Mouse (Mus musculus): Measurements from ENCODE around the gene Prr5. TPM values are rescaled to one million over a fixed set of nuclear protein-coding genes. Genes with fewer than 3 reads are reported as not detected.

Gene Prr5
- polyA plus RNA-seq, 1 experiment from 2014 or later, result 35.0 TPM

DNA sequence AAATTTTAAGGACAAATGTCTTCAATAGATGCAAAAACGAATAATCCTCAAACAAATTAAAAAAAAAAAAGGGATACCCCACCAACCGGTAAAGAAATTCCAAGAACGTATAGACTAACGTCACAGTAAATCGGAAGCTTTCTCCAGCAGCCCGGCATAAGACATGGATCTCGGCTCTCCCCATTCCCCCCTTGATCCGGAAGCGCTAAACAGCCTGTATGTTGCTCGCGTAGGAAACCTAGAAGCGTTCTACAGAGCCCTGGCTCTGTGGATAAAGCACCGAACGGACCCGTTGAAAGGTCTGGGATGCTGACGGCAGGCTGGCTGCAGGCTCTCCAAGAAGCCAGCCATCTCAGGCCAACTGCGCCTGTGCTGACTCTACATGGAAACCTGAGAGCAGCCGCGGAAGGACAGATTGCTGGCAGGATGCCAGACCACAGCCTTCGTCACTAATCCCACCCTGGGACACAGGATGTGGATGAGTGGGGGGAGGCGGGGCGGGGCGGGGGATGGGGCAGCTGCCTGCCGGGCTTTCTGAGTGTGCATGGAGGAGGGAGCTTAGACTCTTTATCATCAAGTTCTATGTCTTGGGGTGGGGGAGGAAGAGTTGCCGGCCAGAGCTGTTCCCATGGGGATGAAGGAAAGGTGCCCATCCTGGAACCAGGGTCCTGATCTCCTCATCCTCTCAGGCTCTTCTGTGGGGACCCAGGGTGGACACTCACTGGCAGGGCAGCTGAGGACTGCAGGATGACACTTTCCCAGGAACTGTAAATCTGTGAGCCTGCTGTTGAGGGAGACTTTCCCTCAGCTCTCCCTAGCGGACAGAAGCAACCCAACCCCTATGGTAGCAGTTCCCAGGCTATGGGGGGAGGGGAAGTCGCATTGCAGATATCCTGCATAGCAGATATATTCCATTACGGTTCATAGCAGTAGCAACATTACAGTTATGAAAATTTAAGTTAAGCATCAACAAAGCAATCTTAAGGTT, 15.1 kb upstream of the Prr5 start:
- Histone ChIP-seq H3K4me2 (ENCODE audit: low read length) (peak overlapping the region; percentile 57), H3K27ac (peak overlapping the region; percentile 89), H3K36me3 (ENCODE audit: insufficient read depth, low read length) (no peaks in the 10 kb centered on the region), H3K9ac (ENCODE audit: low read depth, low read length) (peak overlapping the region; percentile 46), H3K27me3 (ENCODE audit: insufficient read depth, low read length) (no peaks in the 10 kb centered on the region), H3K4me1 (replicated peaks; ENCODE audit: insufficient read depth, low read length) (peaks cover 3% of the 10 kb centered on the region; the same call in 1 of the 2 replicates), H3K4me3 (replicated peaks; ENCODE audit: low read depth, low read length) (peak overlapping the region; percentile 24), H3K9me3 (replicated peaks; ENCODE audit: low read length) (no peaks in the 10 kb centered on the region)
- DNase-seq (ENCODE audit: low spot score) (peak; percentile 96), ATAC-seq (replicated peaks; ENCODE audit: low FRiP score, low read depth) (peak; percentile 90)
- peak; percentile 57 for TF ChIP-seq CTCF (IDR thresholded peaks at IDR 0.05; ENCODE audit: low read depth)
- 4% methylated on average over 25 of the region's 28 CpGs for WGBS

DNA sequence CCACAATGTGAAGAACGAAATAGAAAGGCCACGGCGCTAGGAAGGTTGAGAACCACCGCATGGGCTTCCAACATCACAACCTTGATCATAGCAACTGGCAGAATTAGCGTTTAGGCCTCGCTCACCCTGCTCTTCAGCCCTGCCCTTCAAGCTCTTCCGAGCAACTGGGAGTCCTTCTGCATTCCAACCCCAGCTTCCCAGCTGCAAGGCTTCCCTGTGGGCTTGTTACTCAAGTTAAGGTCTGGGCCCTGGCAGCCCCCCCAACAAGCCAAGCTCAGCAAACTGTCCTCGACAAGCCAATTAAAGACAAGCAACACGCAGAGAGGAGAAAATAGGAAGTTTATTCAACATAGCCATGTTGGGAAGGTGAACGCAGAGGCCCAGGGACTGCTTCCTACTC, 14.4 kb upstream of the Prr5 start:
- DNase-seq (ENCODE audit: low spot score) (peak; percentile 53), ATAC-seq (replicated peaks; ENCODE audit: low FRiP score, low read depth) (no peak)
- Histone ChIP-seq H3K9me3 (replicated peaks; ENCODE audit: low read length) (no peaks in the 10 kb centered on the region), H3K4me2 (ENCODE audit: low read length) (peak overlapping the region; percentile 57; the same call in 1 of the 2 replicates), H3K4me1 (replicated peaks; ENCODE audit: insufficient read depth, low read length) (peaks cover 3% of the 10 kb centered on the region; the same call in 1 of the 2 replicates), H3K36me3 (ENCODE audit: insufficient read depth, low read length) (no peaks in the 10 kb centered on the region), H3K27me3 (ENCODE audit: insufficient read depth, low read length) (no peaks in the 10 kb centered on the region), H3K9ac (ENCODE audit: low read depth, low read length) (no peak overlapping the region), H3K27ac (peak overlapping the region; percentile 89), H3K4me3 (replicated peaks; ENCODE audit: low read depth, low read length) (no peak overlapping the region)
- WGBS, result 46% methylated on average over 10 of the region's 10 CpGs
- no peak for TF ChIP-seq CTCF (IDR thresholded peaks at IDR 0.05; ENCODE audit: low read depth)

- Histone ChIP-seq H3K27ac (no peak overlapping the region), H3K9ac (ENCODE audit: low read depth, low read length) (no peak overlapping the region), H3K4me3 (replicated peaks; ENCODE audit: low read depth, low read length) (no peak overlapping the region), H3K9me3 (replicated peaks; ENCODE audit: low read length) (no peaks in the 10 kb centered on the region), H3K4me2 (ENCODE audit: low read length) (no peak overlapping the region), H3K36me3 (ENCODE audit: insufficient read depth, low read length) (no peaks in the 10 kb centered on the region), H3K4me1 (replicated peaks; ENCODE audit: insufficient read depth, low read length) (peaks cover 3% of the 10 kb centered on the region; the same call in 1 of the 2 replicates), H3K27me3 (ENCODE audit: insufficient read depth, low read length) (no peaks in the 10 kb centered on the region)
- TF ChIP-seq CTCF (IDR thresholded peaks at IDR 0.05; ENCODE audit: low read depth), result no peak; the same call in 1 of the 2 replicates
- ATAC-seq (replicated peaks; ENCODE audit: low FRiP score, low read depth) (no peak), DNase-seq (ENCODE audit: low spot score) (no peak)
- WGBS, result 94% methylated on average over 3 of the region's 3 CpGs
These were observed 12.7 kb upstream of the Prr5 start for GRCm38 (mm10) chr15:84656689-84657088.

GRCm38 (mm10) chr15:84657384-84658064, 11.9 kb upstream of the Prr5 start:
- no peak overlapping the region for H3K4me3 ChIP-seq (replicated peaks; ENCODE audit: low read depth, low read length)
- H3K27ac ChIP-seq, result no peak overlapping the region
- 72% methylated on average over 9 of the region's 9 CpGs for WGBS
- no peaks in the 10 kb centered on the region for H3K36me3 ChIP-seq (ENCODE audit: insufficient read depth, low read length)
- peaks cover 4% of the 10 kb centered on the region; the same call in 1 of the 2 replicates for H3K4me1 ChIP-seq (replicated peaks; ENCODE audit: insufficient read depth, low read length)
- no peaks in the 10 kb centered on the region for H3K9me3 ChIP-seq (replicated peaks; ENCODE audit: low read length)
- no peak for TF ChIP-seq CTCF (IDR thresholded peaks at IDR 0.05; ENCODE audit: low read depth)
- ATAC-seq (replicated peaks; ENCODE audit: low FRiP score, low read depth) (no peak), DNase-seq (ENCODE audit: low spot score) (no peak)
- H3K9ac ChIP-seq (ENCODE audit: low read depth, low read length), result no peak overlapping the region
- no peak overlapping the region for H3K4me2 ChIP-seq (ENCODE audit: low read length)
- H3K27me3 ChIP-seq (ENCODE audit: insufficient read depth, low read length), result no peaks in the 10 kb centered on the region

- Histone ChIP-seq H3K4me3 (replicated peaks; ENCODE audit: low read depth, low read length) (no peak overlapping the region), H3K9ac (ENCODE audit: low read depth, low read length) (no peak overlapping the region), H3K36me3 (ENCODE audit: insufficient read depth, low read length) (no peaks in the 10 kb centered on the region), H3K9me3 (replicated peaks; ENCODE audit: low read length) (no peaks in the 10 kb centered on the region), H3K27ac (no peak overlapping the region), H3K27me3 (ENCODE audit: insufficient read depth, low read length) (no peaks in the 10 kb centered on the region), H3K4me2 (ENCODE audit: low read length) (no peak overlapping the region), H3K4me1 (replicated peaks; ENCODE audit: insufficient read depth, low read length) (peaks cover 3% of the 10 kb centered on the region; the same call in 1 of the 2 replicates)
- no peak for DNase-seq (ENCODE audit: low spot score)
- whole genome bisulfite sequencing, result 69% methylated on average over 5 of the region's 5 CpGs
- TF ChIP-seq CTCF (IDR thresholded peaks at IDR 0.05; ENCODE audit: low read depth), result no peak
- no peak for ATAC-seq (replicated peaks; ENCODE audit: low FRiP score, low read depth)
These were observed 10.8 kb upstream of the Prr5 start for GRCm38 (mm10) chr15:84658655-84659054.

- WGBS, result 82% methylated on average over 5 of the region's 5 CpGs
- no peak overlapping the region for H3K9ac ChIP-seq (ENCODE audit: low read depth, low read length)
- no peak overlapping the region for H3K4me2 ChIP-seq (ENCODE audit: low read length)
- no peaks in the 10 kb centered on the region for H3K27me3 ChIP-seq (ENCODE audit: insufficient read depth, low read length)
- no peaks in the 10 kb centered on the region for H3K36me3 ChIP-seq (ENCODE audit: insufficient read depth, low read length)
- no peak overlapping the region for H3K27ac ChIP-seq
- no peak for ATAC-seq (replicated peaks; ENCODE audit: low FRiP score, low read depth)
- no peaks in the 10 kb centered on the region for H3K9me3 ChIP-seq (replicated peaks; ENCODE audit: low read length)
- H3K4me1 ChIP-seq (replicated peaks; ENCODE audit: insufficient read depth, low read length), result peaks cover 3% of the 10 kb centered on the region; the same call in 1 of the 2 replicates
- no peak for DNase-seq (ENCODE audit: low spot score)
- H3K4me3 ChIP-seq (replicated peaks; ENCODE audit: low read depth, low read length), result no peak overlapping the region
- no peak for TF ChIP-seq CTCF (IDR thresholded peaks at IDR 0.05; ENCODE audit: low read depth)
These were observed 9.6 kb upstream of the Prr5 start for GRCm38 (mm10) chr15:84659856-84660255.
